Mouse (Mus musculus): ENCODE measurements around the gene Erlec1. TPM values are rescaled to one million over a fixed set of nuclear protein-coding genes. Genes with fewer than 3 reads are reported as not detected.

Erlec1 gene
- polyA plus RNA-seq (2015; fragmentation: Nextera tagmentation; extraction: Ambion mirVana), result 17.2 and 18.4 TPM in 2 replicates

- DNase-seq (ENCODE audit: low spot score) (peak; percentile 96), ATAC-seq (replicated peaks; ENCODE audit: low FRiP score, low read depth) (peak; percentile 98)
- no peaks in the 10 kb centered on the region for H3K4me1 ChIP-seq (replicated peaks; ENCODE audit: insufficient read depth, low read length)
- H3K27me3 ChIP-seq (ENCODE audit: insufficient read depth, low read length), result no peaks in the 10 kb centered on the region
- under 1% methylated on average over 40 of the region's 40 CpGs for WGBS
- H3K36me3 ChIP-seq (ENCODE audit: insufficient read depth, low read length), result peaks cover 4% of the 10 kb centered on the region; the same call in 1 of the 2 replicates
- peak within 1 kb of the TSS; percentile 82 for H3K4me3 ChIP-seq (replicated peaks; ENCODE audit: low read depth, low read length)
- H3K9me3 ChIP-seq (replicated peaks; ENCODE audit: low read length), result peaks cover 3% of the 10 kb centered on the region; the same call in 1 of the 2 replicates
- TF ChIP-seq CTCF (IDR thresholded peaks at IDR 0.05; ENCODE audit: low read depth), result 0 out of 2 replicates have a peak, but pooled peaks have one; percentile 24
- H3K27ac ChIP-seq, result peak within 1 kb of the TSS; percentile 90
- H3K9ac ChIP-seq (ENCODE audit: low read depth, low read length), result peak within 1 kb of the TSS; percentile 84
- H3K4me2 ChIP-seq (ENCODE audit: low read length), result peak within 1 kb of the TSS; percentile 74
Observed at GRCm38 (mm10) chr11:30954279-30954725, at the start of gene Erlec1. Gene Erlec1, minus strand, starts transcription at chr11:30954335.

DNA sequence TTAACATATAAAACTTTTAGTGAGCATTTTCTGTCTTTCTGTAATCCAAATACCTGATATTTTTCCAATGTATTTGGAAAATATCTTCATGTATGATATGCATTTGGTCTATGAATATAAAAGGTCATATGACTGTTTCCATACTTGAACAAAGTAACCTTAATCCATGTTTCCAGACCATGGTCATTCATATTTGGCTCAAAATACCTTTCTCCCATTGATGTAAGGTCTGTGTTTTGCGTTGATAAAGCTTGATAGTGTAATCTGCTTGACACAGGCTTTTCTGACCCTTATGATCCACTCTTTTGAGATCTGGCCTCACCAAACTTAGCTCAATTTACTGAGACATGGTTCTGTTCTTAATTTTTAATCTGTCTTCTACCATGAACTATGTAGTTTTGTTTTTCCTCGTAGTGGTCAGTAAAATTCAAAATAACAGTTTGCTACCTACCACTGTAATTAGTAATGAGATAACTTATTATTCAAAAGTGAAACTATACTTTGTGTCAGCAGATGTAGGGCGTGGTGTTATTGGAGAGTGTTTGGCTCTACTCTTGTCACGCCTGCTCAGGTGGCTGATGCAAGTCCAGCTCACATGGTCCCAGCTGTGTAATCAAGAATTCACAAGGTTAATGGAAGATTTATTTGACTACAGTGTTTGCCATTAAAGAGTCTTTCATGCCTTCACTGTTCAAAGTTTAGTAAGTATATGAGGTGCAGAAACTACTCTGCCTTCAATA, 47.2 kb upstream of the Erlec1 start:
- 77% methylated on average over 4 of the region's 4 CpGs for WGBS

DNA sequence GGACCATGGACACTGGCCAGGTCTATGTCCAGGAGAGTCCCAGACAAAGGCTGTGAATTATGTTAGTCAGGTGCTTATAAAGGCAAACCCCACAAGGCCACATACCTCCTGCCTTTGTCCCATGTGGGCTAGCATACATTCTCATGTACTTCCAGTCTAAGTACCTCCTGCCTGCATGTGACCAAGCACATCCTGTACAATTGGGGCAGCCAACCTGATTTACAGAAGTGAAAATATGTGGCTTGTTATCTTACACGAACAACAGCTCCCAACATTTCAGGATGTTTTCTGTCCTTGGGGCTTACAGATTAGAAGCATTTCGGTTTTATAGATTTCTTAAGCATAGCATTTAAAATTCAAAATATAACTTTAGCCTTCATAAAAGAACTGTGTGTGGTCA, 45.9 kb upstream of the Erlec1 start:
- TF ChIP-seq CTCF (IDR thresholded peaks at IDR 0.05; ENCODE audit: low read depth), result no peak
- no peak overlapping the region for H3K9ac ChIP-seq (ENCODE audit: low read depth, low read length)
- no peak overlapping the region for H3K4me2 ChIP-seq (ENCODE audit: low read length)
- H3K36me3 ChIP-seq (ENCODE audit: insufficient read depth, low read length), result no peaks in the 10 kb centered on the region
- no peaks in the 10 kb centered on the region for H3K9me3 ChIP-seq (replicated peaks; ENCODE audit: low read length)
- H3K27ac ChIP-seq, result no peak overlapping the region
- WGBS, result 80% methylated on average over 2 of the region's 2 CpGs
- H3K4me3 ChIP-seq (replicated peaks; ENCODE audit: low read depth, low read length), result no peak overlapping the region
- H3K4me1 ChIP-seq (replicated peaks; ENCODE audit: insufficient read depth, low read length), result no peaks in the 10 kb centered on the region
- ATAC-seq (replicated peaks; ENCODE audit: low FRiP score, low read depth), result no peak
- H3K27me3 ChIP-seq (ENCODE audit: insufficient read depth, low read length), result no peaks in the 10 kb centered on the region
- no peak for DNase-seq (ENCODE audit: low spot score)

More for the DNA sequence above, 47.2 kb upstream of the Erlec1 start:
- no peak for TF ChIP-seq CTCF (IDR thresholded peaks at IDR 0.05; ENCODE audit: low read depth)
- H3K27ac ChIP-seq, result no peak overlapping the region
- no peaks in the 10 kb centered on the region for H3K27me3 ChIP-seq (ENCODE audit: insufficient read depth, low read length)
- no peaks in the 10 kb centered on the region for H3K9me3 ChIP-seq (replicated peaks; ENCODE audit: low read length)
- DNase-seq (ENCODE audit: low spot score) (no peak), ATAC-seq (replicated peaks; ENCODE audit: low FRiP score, low read depth) (no peak)
- H3K4me3 ChIP-seq (replicated peaks; ENCODE audit: low read depth, low read length), result no peak overlapping the region
- H3K9ac ChIP-seq (ENCODE audit: low read depth, low read length), result no peak overlapping the region
- no peaks in the 10 kb centered on the region for H3K36me3 ChIP-seq (ENCODE audit: insufficient read depth, low read length)
- no peaks in the 10 kb centered on the region for H3K4me1 ChIP-seq (replicated peaks; ENCODE audit: insufficient read depth, low read length)
- H3K4me2 ChIP-seq (ENCODE audit: low read length), result no peak overlapping the region

DNA sequence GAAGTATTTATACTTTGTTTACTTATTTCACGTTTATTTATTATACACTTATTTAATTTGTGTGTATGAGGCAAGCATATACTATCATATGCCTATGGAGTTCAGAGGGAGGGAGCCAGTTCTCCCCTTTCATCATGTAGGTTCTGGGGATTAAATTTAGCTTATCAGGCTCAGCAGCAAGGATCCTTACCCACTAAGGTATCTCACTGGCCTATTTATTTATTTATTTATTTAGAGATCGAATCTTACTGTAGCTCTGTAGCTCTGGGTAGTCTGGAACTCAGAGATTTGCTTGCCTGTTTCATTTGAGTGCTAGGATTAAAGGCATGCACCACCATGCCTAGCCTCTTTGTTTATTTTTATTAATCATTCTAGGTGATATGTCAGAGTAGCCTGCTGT, 44.6 kb upstream of the Erlec1 start:
- Histone ChIP-seq H3K36me3 (ENCODE audit: insufficient read depth, low read length) (no peaks in the 10 kb centered on the region), H3K4me2 (ENCODE audit: low read length) (no peak overlapping the region), H3K27me3 (ENCODE audit: insufficient read depth, low read length) (no peaks in the 10 kb centered on the region), H3K9me3 (replicated peaks; ENCODE audit: low read length) (no peaks in the 10 kb centered on the region), H3K4me1 (replicated peaks; ENCODE audit: insufficient read depth, low read length) (no peaks in the 10 kb centered on the region), H3K27ac (no peak overlapping the region), H3K9ac (ENCODE audit: low read depth, low read length) (no peak overlapping the region), H3K4me3 (replicated peaks; ENCODE audit: low read depth, low read length) (no peak overlapping the region)
- no peak for ATAC-seq (replicated peaks; ENCODE audit: low FRiP score, low read depth)
- DNase-seq (ENCODE audit: low spot score), result no peak
- 88% methylated on average over 2 of the region's 2 CpGs for WGBS
- TF ChIP-seq CTCF (IDR thresholded peaks at IDR 0.05; ENCODE audit: low read depth), result no peak

DNA sequence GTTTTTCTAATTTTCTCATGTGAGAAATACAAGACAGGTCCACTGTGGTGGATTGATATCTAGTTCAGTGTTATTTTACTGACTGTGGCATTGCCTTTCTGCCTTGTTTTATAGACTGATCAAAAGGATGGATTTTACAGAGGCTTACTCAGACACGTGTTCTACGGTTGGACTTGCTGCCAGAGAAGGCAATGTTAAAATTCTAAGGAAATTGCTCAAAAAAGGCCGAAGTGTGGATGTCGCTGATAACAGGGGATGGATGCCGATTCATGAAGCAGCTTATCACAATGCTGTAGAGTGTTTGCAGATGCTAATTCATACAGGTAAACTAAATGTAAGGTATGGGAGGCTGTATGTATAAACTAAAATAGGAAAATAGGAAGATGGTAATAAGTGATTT, 44.1 kb upstream of the Erlec1 start:
- no peak for TF ChIP-seq CTCF (IDR thresholded peaks at IDR 0.05; ENCODE audit: low read depth)
- no peak overlapping the region for H3K9ac ChIP-seq (ENCODE audit: low read depth, low read length)

DNA sequence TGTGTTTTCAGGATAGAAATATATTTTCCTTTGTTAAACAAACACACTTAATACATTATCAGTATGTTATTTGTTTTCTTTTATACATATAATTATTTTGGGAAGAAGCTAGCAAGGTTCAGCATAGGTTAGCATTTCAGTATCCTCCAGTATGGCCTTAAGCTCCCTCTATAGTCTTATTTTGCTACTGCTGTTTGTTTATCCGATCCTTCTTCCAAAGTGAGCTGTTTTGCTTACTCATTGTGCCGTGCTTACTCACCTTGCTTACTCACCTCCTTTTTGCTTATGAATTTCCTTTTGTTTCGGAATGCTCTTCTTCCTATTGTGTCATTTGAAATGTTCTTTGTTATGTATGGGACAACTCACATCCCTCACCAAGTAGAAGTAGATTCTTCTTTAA, 42.5 kb upstream of the Erlec1 start:
- DNase-seq (ENCODE audit: low spot score) (no peak), ATAC-seq (replicated peaks; ENCODE audit: low FRiP score, low read depth) (no peak)
- WGBS, result 83% methylated on average over 3 of the region's 3 CpGs
- Histone ChIP-seq H3K36me3 (ENCODE audit: insufficient read depth, low read length) (no peaks in the 10 kb centered on the region), H3K9ac (ENCODE audit: low read depth, low read length) (no peak overlapping the region), H3K4me3 (replicated peaks; ENCODE audit: low read depth, low read length) (no peak overlapping the region), H3K9me3 (replicated peaks; ENCODE audit: low read length) (no peaks in the 10 kb centered on the region), H3K27ac (no peak overlapping the region), H3K4me2 (ENCODE audit: low read length) (no peak overlapping the region), H3K27me3 (ENCODE audit: insufficient read depth, low read length) (no peaks in the 10 kb centered on the region), H3K4me1 (replicated peaks; ENCODE audit: insufficient read depth, low read length) (no peaks in the 10 kb centered on the region)
- TF ChIP-seq CTCF (IDR thresholded peaks at IDR 0.05; ENCODE audit: low read depth), result no peak

More for the DNA sequence above, 44.1 kb upstream of the Erlec1 start:
- DNase-seq (ENCODE audit: low spot score), result no peak
- Histone ChIP-seq H3K27ac (no peak overlapping the region), H3K36me3 (ENCODE audit: insufficient read depth, low read length) (no peaks in the 10 kb centered on the region), H3K9me3 (replicated peaks; ENCODE audit: low read length) (no peaks in the 10 kb centered on the region), H3K4me1 (replicated peaks; ENCODE audit: insufficient read depth, low read length) (no peaks in the 10 kb centered on the region), H3K4me2 (ENCODE audit: low read length) (no peak overlapping the region), H3K27me3 (ENCODE audit: insufficient read depth, low read length) (no peaks in the 10 kb centered on the region), H3K4me3 (replicated peaks; ENCODE audit: low read depth, low read length) (no peak overlapping the region)
- no peak for ATAC-seq (replicated peaks; ENCODE audit: low FRiP score, low read depth)
- WGBS, result 88% methylated on average over 5 of the region's 5 CpGs
